Mouse (Mus musculus) ES-E14 (cell line): ENCODE data around the gene Gm10491. TPM values are rescaled to one million over a fixed set of nuclear protein-coding genes. Genes with fewer than 3 reads are reported as not detected.

Experiments
- DNase-seq: peaks from one replicate; pipeline ENCODE4 v3.0.0-alpha.2; 2013; ENCODE audit warnings: low read depth, low spot score
- H3K27ac ChIP-seq: 2 replicates; pipeline ENCODE4 v1.5.1; 2012; ENCODE audit warnings: low read depth, mild to moderate bottlenecking, low read length, moderate library complexity, mixed read lengths; ENCODE audit not compliant: poor library complexity, insufficient read depth, severe bottlenecking
- H3K36me3 ChIP-seq: 2 replicates; pipeline ENCODE4 v1.6.1; 2012; ENCODE audit warnings: mild to moderate bottlenecking, low read length, moderate library complexity, mixed read lengths; ENCODE audit not compliant: control insufficient read depth, poor library complexity, insufficient read depth, severe bottlenecking
- H3K4me1 ChIP-seq, 2 experiments: fragments of 150-350 bp in 1 of 2; sonication (generic) in 1 of 2; 2 replicates each; pipeline ENCODE4 v1.6.1; 2012; ENCODE audit warnings: low read length in 2 of 2, mild to moderate bottlenecking in 1 of 2, mixed read lengths in 1 of 2; ENCODE audit not compliant: control insufficient read depth in 2 of 2, insufficient read depth in 2 of 2, poor library complexity in 1 of 2
- H3K4me3 ChIP-seq, 2 experiments: fragments of 150-350 bp in 1 of 2; sonication (generic) in 1 of 2; 2 replicates each; pipeline ENCODE4 v1.5.1; 2012; ENCODE audit warnings: low read length in 2 of 2, low read depth in 1 of 2, mild to moderate bottlenecking in 1 of 2, mixed read lengths in 1 of 2; ENCODE audit not compliant: insufficient read depth in 1 of 2, poor library complexity in 1 of 2, severe bottlenecking in 1 of 2
- H3K9ac ChIP-seq: 2 replicates; pipeline ENCODE4 v1.6.1; 2012; ENCODE audit warnings: low read depth, mild to moderate bottlenecking, low read length, mixed read lengths; ENCODE audit not compliant: poor library complexity, insufficient read depth, severe bottlenecking
- H3K9me3 ChIP-seq: fragments of 150-350 bp; sonication (generic); 2 replicates; pipeline ENCODE4 v1.6.1; 2012; ENCODE audit warnings: low read depth, mild to moderate bottlenecking, low read length; ENCODE audit not compliant: control insufficient read depth, insufficient read depth
- CHD2 ChIP-seq: IDR thresholded peaks from 2 replicates; pipeline ENCODE4 v1.6.1; 2014; ENCODE audit warnings: mild to moderate bottlenecking, low read depth, low read length, inconsistent platforms
- HCFC1 ChIP-seq: IDR thresholded peaks from 2 replicates; pipeline ENCODE4 v1.6.1; 2012; ENCODE audit warnings: low read length, inconsistent platforms, borderline replicate concordance; ENCODE audit not compliant: insufficient read depth
- MAFK ChIP-seq: IDR thresholded peaks from 2 replicates; pipeline ENCODE4 v1.6.1; 2014; ENCODE audit warnings: mild to moderate bottlenecking, low read depth, low read length, inconsistent platforms; ENCODE audit not compliant: insufficient read depth
- ZC3H11A ChIP-seq: IDR thresholded peaks from 2 replicates; pipeline ENCODE4 v1.6.1; 2012; ENCODE audit warnings: low read depth, mild to moderate bottlenecking, inconsistent platforms, low read length, borderline replicate concordance
- ZNF384 ChIP-seq: IDR thresholded peaks from 2 replicates; pipeline ENCODE4 v1.6.1; 2012; ENCODE audit warnings: low read depth, low read length, inconsistent platforms
- in situ Hi-C, 2 experiments: fragments of 600-800 bp; cut with MboI; formaldehyde crosslinking; loops; one replicate each; pipeline ENCODE4 v1.15.1; 2025; ENCODE audit warnings: low sequenced_read_pairs in 2 of 2, inconsistent platforms in 1 of 2; ENCODE audit not compliant: unreplicated experiment in 2 of 2
- total RNA-seq: library from RNA; depleted of rRNA; stranded (reverse); fragments of 300-350 nt; gene quantifications from 2 replicates; pipeline ENCODE4 v1.2.3, GENCODE M21; 2012

The Gm10491 gene
- total RNA-seq, 1 experiment = not detected

GRCm38 (mm10) chrX:7945618-7946017 lies 38.0 kb upstream of the Gm10491 start:
- H3K4me3 ChIP-seq = no peak overlapping the region
- no peak overlapping the region for H3K9ac ChIP-seq
- peaks cover 0 to 2% of the 10 kb centered on the region in 2 experiments; a peak in 1 of 4 replicates for H3K4me1 ChIP-seq
- DNase-seq = no peak
- H3K27ac ChIP-seq = no peak overlapping the region
- no peaks in the 10 kb centered on the region for H3K9me3 ChIP-seq
- peaks cover 19% of the 10 kb centered on the region for H3K36me3 ChIP-seq
- no peak for TF ChIP-seq MAFK
- TF ChIP-seq HCFC1 = no peak
- TF ChIP-seq ZC3H11A = no peak
- no peak for TF ChIP-seq ZNF384
- TF ChIP-seq CHD2 = no peak
- in situ Hi-C loops = no loop called here

GRCm38 (mm10) chrX:7937667-7938066 lies 30.0 kb upstream of the Gm10491 start:
- Histone ChIP-seq H3K27ac (0 out of 2 replicates have a peak overlapping the region, but pooled peaks have one; percentile 19), H3K36me3 (peaks cover 34% of the 10 kb centered on the region), H3K4me3 (no peak overlapping the region), H3K9ac (no peak overlapping the region), H3K4me1 (peaks cover 0 to 4% of the 10 kb centered on the region in 2 experiments; a peak in 1 of 4 replicates), H3K9me3 (no peaks in the 10 kb centered on the region)
- in situ Hi-C loops = no loop called here
- TF ChIP-seq ZC3H11A (no peak), CHD2 (no peak), ZNF384 (no peak), MAFK (no peak), HCFC1 (no peak)
- DNase-seq = no peak

GRCm38 (mm10) chrX:7936874-7937273 lies 29.2 kb upstream of the Gm10491 start:
- Histone ChIP-seq H3K9me3 (no peaks in the 10 kb centered on the region), H3K27ac (no peak overlapping the region), H3K4me3 (peak overlapping the region in 1 of 2 experiments; percentile 15; a peak in 1 of 4 replicates), H3K36me3 (peaks cover 34% of the 10 kb centered on the region), H3K9ac (peak overlapping the region; percentile 30; the same call in 1 of the 2 replicates), H3K4me1 (peaks cover 0 to 4% of the 10 kb centered on the region in 2 experiments; a peak in 1 of 4 replicates)
- no peak for DNase-seq
- TF ChIP-seq ZNF384 (no peak), ZC3H11A (peak; percentile 20; the same call in 1 of the 2 replicates), HCFC1 (no peak), MAFK (no peak)
- in situ Hi-C loops = no loop called here

- peak within 1 kb of the TSS; percentile 90 for H3K27ac ChIP-seq
Measured at GRCm38 (mm10) chrX:7928270-7928790, 20.7 kb upstream of the Gm10491 start, which contains the start of gene Eras. Gene Eras (minus strand): TSS chrX:7928607.

More at GRCm38 (mm10) chrX:7928270-7928790, 20.7 kb upstream of the Gm10491 start, which contains the start of gene Eras:
- in situ Hi-C loops = loop anchor here in 1 of 2 experiments (10.0 kb wide), 1 partner anchor 86 kb away; the partner anchor contains the start of gene Glod5
- Histone ChIP-seq H3K9me3 (no peaks in the 10 kb centered on the region), H3K4me3 (peak within 1 kb of the TSS; percentile 67 to 84), H3K4me1 (peaks cover 0 to 14% of the 10 kb centered on the region in 2 experiments; a peak in 2 of 4 replicates), H3K36me3 (peaks cover 28% of the 10 kb centered on the region), H3K9ac (peak within 1 kb of the TSS; percentile 79)
- TF ChIP-seq MAFK = no peak
- no peak for TF ChIP-seq HCFC1
- no peak for TF ChIP-seq ZC3H11A
- TF ChIP-seq CHD2 = no peak
- TF ChIP-seq ZNF384 = no peak
- DNase-seq = no peak
